Mouse (Mus musculus) layer of hippocampus, adult 11-12 months (tissue): ENCODE results near the gene Grin2a.

Experiments used
- DNase-seq: peaks from one replicate; pipeline ENCODE4 v3.0.0; 2022; ENCODE audit warnings: low spot score

The Grin2a gene

GRCm38 (mm10) chr16:9964469-9964868, 30.9 kb downstream of the Grin2a start:
- no peak for DNase-seq

- no peak for DNase-seq
Observed at GRCm38 (mm10) chr16:9962482-9962881, 32.9 kb downstream of the Grin2a start.

GRCm38 (mm10) chr16:9959340-9959739, 36.0 kb downstream of the Grin2a start:
- DNase-seq: no peak

GRCm38 (mm10) chr16:9954266-9954665, 41.1 kb downstream of the Grin2a start:
- no peak for DNase-seq

GRCm38 (mm10) chr16:9953396-9953831, 41.9 kb downstream of the Grin2a start:
- DNase-seq: no peak

GRCm38 (mm10) chr16:9949250-9949649, 46.1 kb downstream of the Grin2a start:
- no peak for DNase-seq

- no peak for DNase-seq
Observed at GRCm38 (mm10) chr16:9947430-9947829, 47.9 kb downstream of the Grin2a start.

- DNase-seq: no peak
Observed at GRCm38 (mm10) chr16:9944836-9945235, 50.5 kb downstream of the Grin2a start.

GRCm38 (mm10) chr16:9941306-9941930, 53.9 kb downstream of the Grin2a start:
- DNase-seq: no peak

- DNase-seq: no peak
Observed at GRCm38 (mm10) chr16:9940716-9941115, 54.6 kb downstream of the Grin2a start.

GRCm38 (mm10) chr16:9910672-9911071, 84.7 kb downstream of the Grin2a start:
- DNase-seq: no peak

- no peak for DNase-seq
Observed at GRCm38 (mm10) chr16:9909225-9909624, 86.1 kb downstream of the Grin2a start.

- no peak for DNase-seq
Observed at GRCm38 (mm10) chr16:9904443-9904842, 90.9 kb downstream of the Grin2a start.

GRCm38 (mm10) chr16:9902680-9903463, 92.5 kb downstream of the Grin2a start:
- DNase-seq: peak; percentile 52

GRCm38 (mm10) chr16:9901433-9901832, 93.9 kb downstream of the Grin2a start:
- DNase-seq: no peak

GRCm38 (mm10) chr16:9900996-9901395, 94.4 kb downstream of the Grin2a start:
- DNase-seq: no peak

- DNase-seq: no peak
Observed at GRCm38 (mm10) chr16:9900196-9900595, 95.2 kb downstream of the Grin2a start.

- no peak for DNase-seq
Observed at GRCm38 (mm10) chr16:9899176-9899575, 96.2 kb downstream of the Grin2a start.

GRCm38 (mm10) chr16:9895581-9895980, 99.8 kb downstream of the Grin2a start:
- DNase-seq: no peak

- DNase-seq: no peak
Observed at GRCm38 (mm10) chr16:9886155-9886554, 109.2 kb downstream of the Grin2a start.

GRCm38 (mm10) chr16:9884141-9884540, 111.2 kb downstream of the Grin2a start:
- no peak for DNase-seq

- no peak for DNase-seq
Observed at GRCm38 (mm10) chr16:9882420-9882819, 112.9 kb downstream of the Grin2a start.

GRCm38 (mm10) chr16:9873001-9873400, 122.4 kb downstream of the Grin2a start:
- no peak for DNase-seq

GRCm38 (mm10) chr16:9865710-9866109, 129.7 kb downstream of the Grin2a start:
- DNase-seq: no peak
